Mouse (Mus musculus) kidney, embryonic 16.5 days (tissue): Measurements from ENCODE around the gene Pabpc6. TPM values are rescaled to one million over a fixed set of nuclear protein-coding genes. Genes with fewer than 3 reads are reported as not detected.

Experiments
- polyA plus RNA-seq: library from polyadenylated mRNA; unstranded; fragments of >200 nt; fragmentation: Nextera tagmentation; extraction: Ambion mirVana; gene quantifications from 2 replicates; pipeline ENCODE4 v1.2.1, GENCODE M21; 2015

The Pabpc6 gene
- polyA plus RNA-seq, 1 experiment from 2014 or later, result not detected

Other genes with a start within 250 kb of the Pabpc6 start
- not detected in 2 replicates for gene Gm17728, start 247.7 kb downstream of the Pabpc6 start, polyA plus RNA-seq